Mouse (Mus musculus): ENCODE results near the gene Gm21985. TPM values are rescaled to one million over a fixed set of nuclear protein-coding genes. Genes with fewer than 3 reads are reported as not detected.

Gm21985 gene
- polyA plus RNA-seq, 2 experiments from 2014 or later: not detected

DNA sequence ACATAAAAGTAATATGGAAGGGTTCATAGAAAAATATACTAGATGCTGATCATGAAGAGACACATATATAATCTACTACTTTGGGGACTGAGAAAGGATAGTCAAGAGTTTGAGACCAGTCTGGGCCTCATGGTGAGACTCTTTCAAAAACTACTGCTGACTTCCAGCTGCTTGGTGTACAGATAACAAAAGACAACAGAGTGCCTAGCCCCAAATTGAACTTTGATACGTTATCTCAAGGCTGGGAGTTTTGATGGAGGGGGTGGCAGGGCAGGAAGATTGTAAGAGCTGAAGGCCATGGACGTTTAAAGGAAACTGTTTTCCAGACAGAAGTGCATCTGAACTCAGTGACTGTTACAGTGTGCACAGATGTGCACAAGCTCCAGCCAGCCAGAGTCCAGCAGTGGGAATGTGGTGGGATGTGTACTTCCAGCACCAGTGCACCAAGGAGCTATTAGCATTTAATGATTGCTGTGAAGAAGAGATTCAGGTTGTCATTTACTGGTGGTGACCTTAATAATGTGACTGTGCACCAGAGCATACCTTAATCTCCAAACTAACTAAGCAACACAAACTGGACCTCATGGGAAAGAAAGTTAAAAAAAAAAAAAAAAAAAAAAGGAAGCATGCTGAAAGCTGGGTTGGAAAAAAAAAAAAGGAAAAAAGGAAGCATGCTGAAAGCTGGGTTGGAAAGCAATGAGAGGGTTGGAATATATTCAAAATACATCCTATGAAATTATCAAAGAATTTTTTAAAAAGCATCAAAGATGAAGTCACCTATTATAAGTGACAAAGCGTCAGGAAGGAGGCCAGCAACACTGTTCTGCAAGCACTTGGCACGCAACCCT is 66.2 kb downstream of the Gm21985 start:
- no peak for ATAC-seq

DNA sequence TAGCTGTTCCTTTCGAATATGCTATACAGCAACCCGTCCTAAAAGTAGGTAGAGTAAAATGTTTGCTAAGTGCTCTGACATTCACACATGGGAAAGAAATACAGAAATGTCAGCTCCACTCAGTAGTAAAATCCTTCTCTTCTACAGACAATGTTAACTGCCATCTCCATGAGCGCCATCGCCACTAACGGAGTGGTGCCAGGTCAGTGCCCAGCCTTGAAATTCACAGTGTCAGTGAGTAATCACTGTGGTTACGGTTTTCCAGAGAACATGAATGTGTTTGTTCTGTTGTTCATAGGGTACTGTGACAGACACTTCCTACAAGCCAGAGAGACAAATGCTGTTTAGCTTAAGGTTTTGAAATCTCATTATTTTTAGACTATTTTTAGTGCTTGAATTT is 71.1 kb downstream of the Gm21985 start:
- ATAC-seq: no peak

DNA sequence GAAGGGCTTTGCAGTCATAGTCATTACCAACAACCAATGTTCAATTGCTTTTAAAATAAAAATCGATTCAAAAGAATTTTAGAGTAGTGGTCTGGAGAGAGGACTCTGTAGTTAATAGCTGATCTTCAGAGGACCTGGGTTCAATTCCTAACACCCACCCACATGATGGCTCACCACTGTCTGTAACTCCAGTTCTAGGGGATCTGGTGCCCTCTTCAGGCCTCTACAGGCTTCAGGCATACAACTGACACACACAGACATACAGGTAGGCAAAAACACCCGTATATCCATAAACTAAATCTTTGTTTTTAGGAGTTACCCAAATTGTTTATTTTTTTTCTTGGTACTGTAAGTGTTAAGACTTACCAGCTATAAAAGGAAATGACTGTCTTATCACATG is 73.6 kb downstream of the Gm21985 start:
- ATAC-seq: peak; percentile 74

DNA sequence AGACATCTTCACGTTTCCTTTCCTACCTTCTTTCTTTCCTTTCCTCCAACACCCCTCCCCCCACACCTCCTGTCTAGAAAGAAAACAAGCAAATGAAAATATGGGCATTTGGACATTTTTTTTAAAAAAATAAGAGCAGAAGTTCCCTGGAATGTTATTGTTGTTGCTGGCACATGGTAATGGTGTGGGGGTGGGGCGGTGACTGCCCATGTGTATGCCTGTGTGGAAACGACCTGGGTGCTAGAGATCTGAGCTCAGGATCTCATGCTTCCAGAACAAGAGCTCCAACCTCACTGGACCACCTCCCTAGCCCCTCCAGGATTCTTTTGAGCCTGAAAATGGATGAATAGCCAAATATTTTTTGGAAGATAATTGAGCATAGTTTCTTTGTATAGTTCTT is 75.0 kb downstream of the Gm21985 start:
- no peak for ATAC-seq

DNA sequence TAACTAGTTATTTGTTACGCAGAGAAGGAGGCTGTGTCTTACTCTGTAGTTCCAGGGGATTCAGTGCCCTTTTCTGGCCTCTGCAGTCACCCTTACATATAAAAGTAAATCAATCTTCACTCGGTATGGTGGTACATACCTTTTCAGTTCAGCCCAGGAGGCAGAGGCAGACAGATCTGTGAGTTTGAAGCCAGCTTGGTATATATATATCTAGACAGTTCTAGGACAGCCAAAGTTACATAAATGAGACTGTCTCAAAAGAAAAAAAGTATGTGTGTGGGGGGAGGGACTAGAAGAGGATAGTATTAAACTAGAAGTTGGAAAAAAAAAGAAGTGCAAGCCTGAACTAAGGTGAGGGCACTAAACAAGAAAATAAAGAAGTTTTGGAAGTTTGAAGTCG is 82.1 kb downstream of the Gm21985 start:
- no peak for ATAC-seq

DNA sequence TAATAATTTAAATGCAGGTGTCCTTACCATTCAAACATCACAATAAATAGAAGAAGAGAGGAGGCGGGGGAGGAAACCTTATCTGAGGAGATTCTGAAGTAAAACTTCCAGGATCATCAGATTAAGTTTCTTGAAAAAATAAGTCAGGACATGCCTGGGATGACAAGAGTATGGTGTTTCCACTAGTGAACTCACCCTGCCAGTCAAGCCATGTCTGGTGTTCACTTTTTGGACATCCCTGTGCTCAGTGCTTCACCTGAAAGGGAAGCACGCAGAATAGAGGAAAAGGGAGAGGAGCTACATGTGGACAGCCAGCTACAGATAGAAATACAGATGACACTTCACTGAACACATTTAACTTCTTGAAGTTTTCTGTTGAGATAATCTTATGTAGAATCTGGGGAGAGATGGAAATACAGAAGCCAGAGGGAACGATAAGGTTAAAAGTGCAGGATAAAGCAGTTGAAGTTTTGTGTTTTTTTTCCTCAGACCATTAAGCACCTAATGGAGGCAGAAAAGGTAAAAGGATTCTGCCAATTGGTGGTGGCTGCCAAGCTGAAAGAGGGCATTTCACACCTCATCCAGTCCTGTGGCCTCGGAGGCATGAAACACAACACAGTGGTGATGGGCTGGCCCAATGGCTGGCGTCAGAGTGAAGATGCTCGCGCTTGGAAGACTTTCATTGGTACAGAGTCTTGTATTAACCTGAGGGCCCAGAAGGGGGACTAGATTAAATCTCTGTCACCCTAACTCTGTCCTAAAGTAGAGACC is 87.8 kb downstream of the Gm21985 start:
- no peak for ATAC-seq

DNA sequence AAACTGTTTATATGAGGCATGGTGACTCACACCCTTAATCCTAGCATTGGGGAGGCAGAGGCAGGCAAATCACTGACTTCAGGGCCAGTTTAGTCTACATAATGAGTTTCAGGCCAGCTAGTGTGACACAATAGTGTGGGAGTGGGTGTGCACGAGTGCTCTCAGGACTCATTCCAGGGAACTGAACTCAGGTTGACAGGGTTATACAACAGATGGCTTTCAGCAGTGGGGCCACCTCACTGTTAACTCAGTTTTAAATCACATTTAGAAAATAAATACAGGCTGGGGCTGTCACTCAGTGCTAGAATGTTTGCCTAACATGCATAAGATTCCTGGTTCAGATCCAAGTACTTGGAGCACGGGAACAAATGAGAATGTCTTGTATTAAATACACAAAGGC is 93.5 kb downstream of the Gm21985 start:
- ATAC-seq: no peak

DNA sequence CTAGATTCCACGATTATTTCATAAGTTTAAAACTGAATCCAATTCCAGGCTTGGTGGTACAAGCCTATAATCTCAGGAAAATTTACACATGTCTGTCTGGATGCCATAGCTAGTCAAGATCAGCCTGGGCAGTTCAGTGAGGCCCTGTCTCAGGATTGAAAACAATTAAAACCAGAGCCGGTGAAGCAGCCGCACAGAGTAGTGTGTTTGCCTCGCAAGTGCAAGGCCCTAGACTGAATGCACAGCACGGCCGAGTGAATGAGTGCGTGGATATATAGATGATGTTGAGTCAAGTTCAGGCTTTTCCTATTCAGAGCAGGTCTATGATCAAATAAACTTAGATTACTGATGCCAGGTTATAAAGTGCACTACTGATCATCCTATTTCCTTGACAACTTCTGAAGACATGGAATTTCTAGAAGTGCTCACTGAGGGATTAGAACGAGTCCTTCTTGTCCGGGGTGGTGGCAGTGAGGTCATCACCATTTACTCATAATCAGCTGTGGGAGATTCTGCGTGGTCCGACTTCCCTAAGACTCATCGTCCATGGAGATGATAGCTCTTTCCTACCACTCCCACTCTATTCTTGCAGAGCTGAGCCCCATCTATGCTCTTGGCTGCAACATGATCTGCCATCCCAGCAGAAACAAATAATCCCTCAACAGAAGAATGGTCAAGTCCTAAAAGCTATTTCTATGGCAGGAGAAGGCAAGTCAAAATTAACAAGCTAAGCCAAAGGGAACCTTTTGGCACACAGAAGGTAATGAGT is 94.1 kb downstream of the Gm21985 start:
- ATAC-seq: no peak

DNA sequence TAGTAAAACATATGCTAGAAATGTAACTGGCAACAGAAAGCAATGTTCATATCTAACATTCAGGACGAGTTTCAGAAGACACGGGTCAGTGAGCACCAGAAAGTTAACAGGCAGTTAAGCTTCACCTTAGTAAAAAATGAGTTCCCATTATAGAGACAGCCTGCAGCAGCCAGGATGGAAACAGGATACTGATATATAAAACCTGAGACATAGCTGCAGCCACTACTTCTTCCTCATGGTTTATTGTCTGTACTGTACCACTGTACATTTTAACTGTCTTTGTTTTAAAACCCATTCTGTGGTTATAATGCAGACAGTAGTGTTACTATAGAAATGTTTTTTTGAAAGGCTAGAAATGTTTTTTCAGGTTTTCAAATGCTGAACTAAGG is 94.7 kb downstream of the Gm21985 start:
- ATAC-seq: no peak

DNA sequence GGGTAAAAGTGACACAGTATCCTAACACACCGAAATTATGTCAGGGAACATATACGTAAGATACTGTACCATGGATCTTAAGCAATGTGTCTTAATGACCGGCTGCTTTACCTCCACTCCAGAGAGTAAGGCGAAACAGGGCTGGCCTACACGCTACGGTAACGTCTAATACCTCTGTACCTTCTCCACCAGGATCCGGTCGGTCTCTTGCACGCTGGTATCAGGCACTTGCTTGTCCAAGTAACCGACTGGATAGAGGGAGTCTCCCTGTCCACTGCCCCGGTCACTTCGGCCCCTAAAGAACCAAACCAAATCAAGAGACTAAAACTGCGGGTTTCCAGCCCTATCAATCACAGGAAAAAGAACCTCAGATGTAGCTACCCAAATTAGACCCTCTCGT is 101.1 kb downstream of the Gm21985 start:
- peak; percentile 21 for ATAC-seq

DNA sequence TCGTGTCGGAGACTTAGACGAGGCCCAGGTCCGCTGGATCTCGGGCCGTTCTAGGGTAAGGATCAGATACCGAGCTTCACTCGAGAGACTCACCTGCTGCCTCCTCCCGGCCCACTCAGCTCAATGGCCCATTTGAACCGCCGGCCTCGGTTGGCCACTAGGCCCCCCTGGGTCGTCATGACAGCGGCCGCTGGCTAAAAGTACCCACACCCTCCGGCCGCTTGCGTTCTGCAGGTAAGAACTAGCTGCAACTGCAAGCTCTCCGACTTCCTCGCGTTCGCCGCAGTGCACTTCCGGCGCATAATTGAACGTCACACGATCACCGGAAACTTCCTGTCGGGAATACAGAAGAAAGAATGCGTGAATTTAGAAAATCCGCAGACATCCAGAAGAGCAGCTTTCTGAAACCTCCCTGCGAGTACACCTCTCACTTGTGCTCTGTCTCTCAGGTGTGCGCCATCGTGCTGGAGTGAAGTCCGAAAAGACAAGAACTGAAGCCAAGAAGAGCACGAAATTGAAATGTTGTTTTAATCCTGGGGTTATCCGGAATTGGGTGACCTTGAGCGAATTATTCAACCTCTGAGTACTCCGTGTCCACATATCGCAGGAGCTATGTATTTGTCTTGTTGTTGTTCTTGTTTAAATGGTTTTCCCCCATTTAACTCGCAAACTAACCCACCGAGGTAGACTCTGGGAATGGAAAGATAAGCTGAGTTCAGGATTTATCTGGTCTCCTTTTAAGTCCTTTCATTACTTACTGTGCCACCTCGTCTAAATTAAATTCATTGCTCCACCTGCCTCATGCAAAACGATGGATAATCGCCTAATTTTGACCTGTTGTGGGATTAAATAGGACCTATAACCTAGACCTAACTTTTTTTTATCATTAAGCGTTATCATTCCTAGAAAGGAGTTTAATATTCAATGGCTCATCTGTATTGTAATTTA is 101.9 kb downstream of the Gm21985 start, which contains the start of gene Emc4:
Gene Emc4 (minus strand): TSS at position 302 of the 948 bp plus-strand sequence.
- ATAC-seq: peak; percentile 95

DNA sequence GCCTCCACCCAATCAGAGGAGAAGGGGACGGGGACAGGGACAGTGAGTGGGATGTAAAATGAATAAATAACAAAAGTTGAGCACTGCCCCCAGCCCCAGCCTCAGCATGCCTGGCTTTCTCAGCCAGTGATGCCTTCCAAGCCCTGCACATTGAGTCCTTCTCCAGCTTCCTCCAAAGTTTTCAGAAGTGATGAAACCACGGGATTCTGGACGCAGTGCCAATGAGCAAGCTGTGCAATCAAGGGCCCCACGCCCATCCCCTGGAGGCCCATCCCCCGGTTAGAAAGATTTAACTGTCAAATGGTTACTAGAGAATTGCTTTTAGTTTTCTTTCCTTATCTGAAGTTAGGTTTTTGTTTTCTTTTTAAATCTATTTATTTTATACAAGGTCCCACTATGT is 103.8 kb downstream of the Gm21985 start:
- no peak for ATAC-seq

DNA sequence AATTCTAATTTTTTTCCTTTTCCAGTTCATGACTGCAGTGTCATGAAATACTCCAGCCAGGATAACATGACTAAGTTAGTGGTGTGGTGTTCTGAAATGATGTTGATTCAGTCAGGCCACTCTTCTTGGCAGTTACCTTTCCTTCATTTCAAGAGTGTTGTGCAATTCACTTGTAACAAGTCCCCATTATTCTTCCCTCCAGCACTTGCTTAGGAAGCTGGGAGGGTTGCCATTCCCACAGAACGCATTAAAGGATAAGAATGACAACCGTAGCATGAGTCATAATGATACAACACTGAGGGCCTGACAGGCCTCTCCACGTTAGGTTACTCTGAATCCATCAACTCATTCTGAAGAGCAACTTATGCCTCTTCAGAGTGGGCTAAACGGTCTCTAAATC is 107.0 kb downstream of the Gm21985 start:
- ATAC-seq: no peak

DNA sequence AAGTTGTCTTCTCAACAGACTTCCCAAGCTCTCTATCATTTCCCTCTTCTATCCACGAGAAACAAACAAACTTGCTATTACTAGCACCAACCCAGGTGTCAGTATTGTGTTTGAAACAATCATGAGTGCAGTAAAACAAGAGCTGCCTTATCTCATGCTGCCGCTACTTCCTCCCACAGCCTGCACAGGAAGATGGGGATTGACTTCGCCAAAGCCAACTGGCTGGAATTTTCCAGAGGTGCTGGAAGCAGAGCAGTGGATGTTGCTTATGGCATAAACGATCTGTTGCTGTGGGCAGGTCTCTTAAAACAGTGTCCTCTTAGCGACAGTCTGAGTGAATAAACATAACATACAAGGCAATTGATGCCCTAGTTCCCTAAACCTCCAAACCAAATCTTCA is 108.5 kb downstream of the Gm21985 start:
- no peak for ATAC-seq

DNA sequence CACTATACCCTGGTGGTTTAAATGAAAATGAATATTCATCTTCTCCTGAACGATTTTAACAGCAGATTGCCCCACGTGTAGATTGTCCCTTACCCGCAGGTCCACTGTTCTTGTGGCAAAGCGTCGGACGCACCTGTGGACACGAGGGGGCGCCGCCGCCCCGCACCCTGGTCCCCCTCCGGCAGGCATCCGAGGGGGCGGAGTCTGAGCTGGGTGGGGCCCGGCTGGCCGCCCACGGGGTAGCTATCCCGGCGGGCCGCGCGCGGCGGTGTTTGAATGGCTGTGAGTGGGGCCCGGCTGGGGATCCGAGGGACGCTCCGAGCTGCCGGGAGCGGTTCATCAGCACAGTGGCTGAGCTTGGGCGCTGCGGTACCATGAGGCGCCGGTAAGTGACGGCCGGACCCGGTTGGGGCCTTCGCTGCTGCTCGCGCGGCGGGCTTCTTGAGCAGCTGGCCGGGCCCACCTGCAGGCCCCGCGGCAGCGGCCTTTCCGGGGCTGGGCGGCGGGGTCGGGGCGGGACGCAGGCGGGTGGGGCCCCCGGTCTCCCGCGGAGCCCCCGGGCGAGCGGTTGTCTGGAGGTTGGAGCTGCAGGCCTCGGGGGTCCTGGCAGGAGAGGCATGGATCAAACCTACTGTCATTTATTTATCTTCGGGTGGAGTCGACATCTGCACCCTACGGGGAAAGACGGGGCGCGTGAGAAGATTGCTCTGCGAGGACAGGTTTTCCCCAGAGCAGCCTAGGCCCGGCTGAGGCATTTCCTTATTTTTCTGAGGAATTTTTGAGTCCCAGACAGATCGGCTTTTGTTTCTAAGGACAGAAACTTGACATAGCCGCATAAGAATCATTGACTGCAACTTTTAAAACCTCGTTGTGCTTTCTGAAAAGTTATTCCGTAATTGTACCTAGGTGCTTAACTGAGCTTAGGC is 113.1 kb downstream of the Gm21985 start, which contains the start of gene Katnbl1:
Gene Katnbl1 (plus strand): TSS at position 239 of the 926 bp plus-strand sequence.
- peak; percentile 98 for ATAC-seq

DNA sequence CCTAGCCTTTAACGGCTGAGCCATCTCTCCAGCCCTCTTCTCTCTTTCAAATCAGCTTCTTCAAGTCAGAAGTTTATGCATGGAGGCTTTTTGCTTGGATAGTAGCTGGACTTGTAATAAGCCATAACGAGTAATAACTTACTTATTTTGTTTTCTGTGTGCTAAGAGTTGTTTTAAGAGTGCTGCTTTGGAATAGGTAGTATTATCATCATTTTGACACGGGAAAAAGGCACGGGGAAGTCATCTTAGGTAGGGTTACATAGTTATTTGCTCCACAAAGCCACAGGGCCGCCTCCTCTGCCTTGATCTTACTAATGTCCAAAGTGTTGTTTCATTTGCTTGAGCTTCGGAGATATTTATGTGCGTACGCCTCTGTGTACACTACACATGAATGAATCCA is 114.0 kb downstream of the Gm21985 start:
- no peak for ATAC-seq

DNA sequence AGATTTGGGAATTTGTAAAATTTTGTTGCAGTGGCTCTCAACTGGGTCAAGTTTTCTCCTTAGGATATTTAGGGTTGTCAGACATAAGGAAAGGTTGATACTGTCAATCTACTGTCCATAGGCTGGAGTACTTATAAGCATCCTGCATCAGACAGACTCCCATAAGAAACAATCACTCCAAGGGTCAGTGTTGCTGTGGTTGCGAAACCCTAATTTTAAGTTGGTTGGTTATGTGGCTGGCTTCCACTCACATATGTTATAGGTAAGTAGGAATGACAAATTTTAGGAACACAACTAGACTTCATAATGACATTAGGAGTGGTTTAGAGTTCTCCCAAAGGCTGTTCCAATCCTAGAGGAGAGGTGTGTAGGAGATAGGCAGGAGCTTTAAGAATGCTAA is 115.1 kb downstream of the Gm21985 start:
- no peak for ATAC-seq

DNA sequence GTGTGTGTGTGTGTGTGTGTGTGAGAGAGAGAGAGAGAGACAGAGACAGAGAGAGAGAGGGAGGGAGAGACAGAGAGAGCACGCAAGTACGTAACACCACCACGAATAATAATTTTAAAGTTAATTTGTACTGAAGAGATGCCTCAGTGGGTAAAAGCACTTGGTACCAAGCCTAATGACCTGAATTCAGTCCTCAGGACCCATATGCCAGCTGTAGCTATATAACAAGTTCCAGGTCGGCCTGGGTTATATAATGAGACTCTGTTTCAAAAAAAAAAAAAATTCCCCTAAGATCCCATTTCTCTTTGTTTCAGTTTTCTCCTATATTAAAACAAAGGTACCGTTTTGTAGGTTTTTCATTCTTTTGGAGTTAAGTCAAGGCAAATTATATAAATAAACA is 124.7 kb downstream of the Gm21985 start:
- no peak for ATAC-seq

DNA sequence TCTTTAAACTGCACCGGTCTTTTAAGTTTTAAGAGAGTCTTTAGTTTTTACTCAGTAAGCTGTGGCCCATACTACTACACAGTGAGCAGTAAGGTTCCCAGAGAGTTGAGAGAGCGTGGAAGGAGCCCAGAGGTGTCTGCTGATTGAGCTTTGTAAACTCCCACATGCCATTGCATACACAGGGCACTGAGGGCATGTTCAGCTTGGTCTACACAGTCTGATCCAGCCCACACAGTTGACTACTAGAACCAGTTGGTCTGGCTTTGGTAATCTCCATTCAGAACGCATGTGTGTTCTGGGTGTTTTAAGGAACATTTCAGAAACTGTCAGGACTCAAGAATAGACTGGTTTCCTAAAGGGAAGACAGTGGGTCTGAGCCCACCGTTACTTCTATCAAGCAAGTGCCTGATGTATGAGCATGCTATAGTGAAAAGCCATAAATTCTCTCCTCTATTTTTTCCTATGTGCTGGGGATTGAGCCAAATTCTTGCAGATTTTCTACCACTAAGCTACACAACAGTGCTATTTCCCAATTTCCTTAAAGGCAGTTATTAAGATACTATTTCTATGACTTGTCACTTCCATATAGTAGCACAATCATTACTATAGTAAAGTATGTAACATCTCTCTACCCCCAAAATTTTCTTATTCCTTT is 125.4 kb downstream of the Gm21985 start:
- no peak for ATAC-seq

DNA sequence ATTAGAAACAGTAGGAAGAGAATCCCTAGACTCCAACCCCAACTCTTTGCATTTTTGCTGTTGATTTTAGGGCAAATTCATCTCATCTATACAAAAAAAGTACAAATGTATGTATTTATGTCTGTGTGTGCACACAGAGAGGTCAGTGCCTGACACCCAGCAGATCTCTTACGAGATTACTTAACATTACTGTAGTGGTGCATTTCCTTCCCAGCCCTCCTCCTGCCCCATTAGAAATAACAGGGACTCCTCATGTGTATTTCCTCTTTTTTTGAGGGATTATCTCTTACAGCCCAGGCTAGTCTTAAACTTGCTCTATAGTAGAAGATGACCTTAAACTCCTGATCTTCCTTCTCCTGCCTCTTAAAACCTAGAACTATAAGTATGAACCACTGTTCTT is 126.6 kb downstream of the Gm21985 start:
- ATAC-seq: no peak

Measured in CD4-positive, CD25-positive, alpha-beta regulatory T cell, adult 4 months (primary cell).